In genomic region chr17:49816067-49816565, GRCm38 (mm10) we compare ENCODE assay signal across 12 mouse cellular contexts.
DNase-seq lines count a peak whose midpoint lies in the region; ATAC-seq and TF ChIP-seq lines count a peak whose summit lies in the region.
"Had no signal": no experiment of that assay in that cellular context is flagged by ENCODE, and none has a peak within 500 bp of the region (broad histone marks: within the 10 kb centered on the region; RNA-seq: fewer than 3 reads in every experiment).

No protein-coding gene starts in this region.

- DNase-seq in cerebellum, postnatal 14 days, result peak; percentile 48 to 52
- peak; percentile 51 for DNase-seq in brain, adult 2 months (ENCODE audit: low read depth, low spot score)
- peak; percentile 35 for DNase-seq in forelimb bud, embryonic 11.5 days (ENCODE audit: low read depth, low spot score)
- DNase-seq in midbrain, embryonic 14.5 days, result peak; percentile 51
- DNase-seq in kidney, postnatal 36 days, result no peak
- DNase-seq in right cerebral cortex, adult 18-20 months, result no peak

- no peak for ATAC-seq in cerebellum, adult (ENCODE audit: insufficient number of reproducible peaks, low FRiP score, low TSS enrichment)
- ATAC-seq in midbrain, embryonic 14.5 days (ENCODE audit: low FRiP score, low TSS enrichment), result peak; percentile 46; the same call in 1 of the 2 replicates
- no peak for ATAC-seq in intestine, postnatal 0 days

- TF ChIP-seq CTCF in intestine, postnatal 0 days (IDR thresholded peaks at IDR 0.05; ENCODE audit: low read depth), result no peak

- no peaks in the 10 kb centered on the region for H3K9me3 ChIP-seq in midbrain, embryonic 14.5 days (ENCODE audit: control insufficient read depth, low read length)
- H3K9me3 ChIP-seq in intestine, postnatal 0 days (ENCODE audit: control insufficient read depth), result no peaks in the 10 kb centered on the region
- H3K9me3 ChIP-seq: embryonic facial prominence, embryonic 15.5 days had no signal

- H3K27ac ChIP-seq in midbrain, embryonic 14.5 days (replicated peaks; ENCODE audit: low read depth, low read length), result no peak overlapping the region
- H3K27ac ChIP-seq in intestine, postnatal 0 days (ENCODE audit: low read depth, low read length), result no peak overlapping the region
- H3K27ac ChIP-seq: embryonic facial prominence, embryonic 15.5 days; heart, adult 2 months; kidney, postnatal 0 days; liver, embryonic 14.5 days had no signal

- H3K4me1 ChIP-seq in midbrain, embryonic 14.5 days (ENCODE audit: control insufficient read depth, insufficient read depth, low read length), result peaks cover 8% of the 10 kb centered on the region; the same call in 1 of the 2 replicates
- H3K4me1 ChIP-seq in intestine, postnatal 0 days (replicated peaks; ENCODE audit: control insufficient read depth, insufficient read depth, low read length), result no peaks in the 10 kb centered on the region

- WGBS in midbrain, embryonic 14.5 days, result 36% methylated on average over 5 of the region's 5 CpGs
- 47% methylated on average over 5 of the region's 5 CpGs for WGBS in intestine, postnatal 0 days

- H3K36me3 ChIP-seq in midbrain, embryonic 14.5 days (ENCODE audit: control insufficient read depth, insufficient read depth, low read length), result no peaks in the 10 kb centered on the region
- no peaks in the 10 kb centered on the region for H3K36me3 ChIP-seq in intestine, postnatal 0 days (ENCODE audit: control insufficient read depth, insufficient read depth)
- H3K36me3 ChIP-seq: embryonic facial prominence, embryonic 15.5 days had no signal

- H3K4me3 ChIP-seq in midbrain, embryonic 14.5 days (replicated peaks; ENCODE audit: low read depth, low read length), result no peak overlapping the region
- H3K4me3 ChIP-seq in intestine, postnatal 0 days (ENCODE audit: low read depth, low read length), result no peak overlapping the region
- H3K4me3 ChIP-seq: embryonic facial prominence, embryonic 15.5 days; heart, adult 2 months had no signal

- no peak overlapping the region for H3K9ac ChIP-seq in midbrain, embryonic 14.5 days (replicated peaks; ENCODE audit: low read length)
- no peak overlapping the region for H3K9ac ChIP-seq in intestine, postnatal 0 days (ENCODE audit: low read depth, low read length)
- H3K9ac ChIP-seq: embryonic facial prominence, embryonic 15.5 days; liver, embryonic 14.5 days had no signal

- no peaks in the 10 kb centered on the region for H3K27me3 ChIP-seq in midbrain, embryonic 14.5 days (ENCODE audit: control insufficient read depth, insufficient read depth, low read length)
- no peaks in the 10 kb centered on the region for H3K27me3 ChIP-seq in intestine, postnatal 0 days (replicated peaks; ENCODE audit: control insufficient read depth, insufficient read depth, low read length)
- H3K27me3 ChIP-seq: embryonic facial prominence, embryonic 15.5 days had no signal

- no peak overlapping the region for H3K4me2 ChIP-seq in midbrain, embryonic 14.5 days (ENCODE audit: low read length)
- no peak overlapping the region for H3K4me2 ChIP-seq in intestine, postnatal 0 days (replicated peaks; ENCODE audit: low read depth)
- H3K4me2 ChIP-seq: embryonic facial prominence, embryonic 15.5 days had no signal

Comparison
In these comparisons a context has a peak if more than half of its experiments do, and no peak if none do; other contexts are left out.
1. DNase-seq: peak in cerebellum, postnatal 14 days (2 of 2), brain, adult 2 months (single experiment), forelimb bud, embryonic 11.5 days (single experiment) and midbrain, embryonic 14.5 days (single experiment); none in kidney, postnatal 36 days (0 of 2) and right cerebral cortex, adult 18-20 months (single experiment).